Mouse (Mus musculus) embryonic facial prominence, embryonic 15.5 days (tissue): ENCODE data around the gene Smg8. TPM values are rescaled to one million over a fixed set of nuclear protein-coding genes. Genes with fewer than 3 reads are reported as not detected.
"Not testable (repeated sequence)": the region's sequence is repeated elsewhere in the genome, so short reads cannot be mapped to it uniquely, and the experiment has no call there.

Source experiments
- ATAC-seq: fragments of 200-750 bp; cut with Nextera tagmentation; 2 replicates; pipeline ENCODE4 v1.8.0; 2017; ENCODE audit warnings: low read depth, moderate TSS enrichment; ENCODE audit not compliant: insufficient number of reproducible peaks, low FRiP score, low TSS enrichment
- H3K27ac ChIP-seq: fragments of 300-500 bp; sonication (generic); replicated peaks from 2 replicates; pipeline ENCODE4 v1.5.1; 2015; ENCODE audit warnings: mild to moderate bottlenecking, inconsistent platforms
- H3K27me3 ChIP-seq: fragments of 300-500 bp; sonication (generic); 2 replicates; pipeline ENCODE4 v1.6.1; 2015; ENCODE audit warnings: inconsistent platforms
- H3K36me3 ChIP-seq: fragments of 300-500 bp; sonication (generic); 2 replicates; pipeline ENCODE4 v1.6.1; 2015; ENCODE audit warnings: mild to moderate bottlenecking, inconsistent platforms
- H3K4me1 ChIP-seq: fragments of 300-500 bp; sonication (generic); 2 replicates; pipeline ENCODE4 v1.6.1; 2015; ENCODE audit warnings: inconsistent platforms
- H3K4me2 ChIP-seq: fragments of 300-500 bp; sonication (generic); replicated peaks from 2 replicates; pipeline ENCODE4 v1.6.1; 2015; ENCODE audit warnings: mild to moderate bottlenecking, inconsistent platforms
- H3K4me3 ChIP-seq: fragments of 300-500 bp; sonication (generic); replicated peaks from 2 replicates; pipeline ENCODE4 v1.5.1; 2015; ENCODE audit warnings: mild to moderate bottlenecking, inconsistent platforms
- H3K9ac ChIP-seq: fragments of 300-500 bp; sonication (generic); 2 replicates; pipeline ENCODE4 v1.6.1; 2015; ENCODE audit warnings: inconsistent platforms
- H3K9me3 ChIP-seq: fragments of 300-500 bp; sonication (generic); replicated peaks from 2 replicates; pipeline ENCODE4 v1.6.1; 2016; ENCODE audit warnings: inconsistent platforms
- WGBS: fragments of 180-500 bp; shearing (Covaris S2); methylation state at CpG from one replicate; pipeline ENCODE4 v1.1.7; 2015; 5-methylcytosine and 5-hydroxymethylcytosine counted together
- polyA plus RNA-seq: library from polyadenylated mRNA; unstranded; fragments of >200 nt; fragmentation: Nextera tagmentation; extraction: Ambion mirVana; gene quantifications from 2 replicates; pipeline ENCODE4 v1.2.1, GENCODE M21; 2015

Smg8 gene
- polyA plus RNA-seq, 1 experiment from 2014 or later, result 19.4 TPM

DNA sequence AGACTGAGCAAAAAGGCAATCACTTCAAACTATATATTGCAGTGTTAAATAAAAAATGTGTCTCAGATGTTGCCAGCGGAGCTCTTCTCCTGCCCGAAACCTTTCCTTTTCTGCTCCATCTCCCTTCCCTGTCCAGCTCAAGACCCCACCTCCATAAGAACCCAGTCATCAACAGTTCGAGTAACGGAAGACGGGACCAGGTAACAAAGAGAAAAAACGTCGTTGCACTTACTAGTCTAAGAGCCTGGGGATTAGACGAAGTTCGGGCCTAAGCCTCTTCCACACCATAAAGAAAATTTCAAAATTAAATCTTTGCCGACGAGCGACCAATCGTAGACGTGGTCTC lies 21.8 kb upstream of the Smg8 start, which contains the start of gene Prr11:
Gene Prr11, minus strand, starts transcription at position 300 of the 346 bp plus-strand sequence.
- peaks cover 19% of the 10 kb centered on the region; the same call in 1 of the 2 replicates for H3K4me1 ChIP-seq
- peak within 1 kb of the TSS; percentile 91 for H3K4me3 ChIP-seq
- peak within 1 kb of the TSS; percentile 97 for H3K27ac ChIP-seq
- H3K9ac ChIP-seq, result peak within 1 kb of the TSS; percentile 88
- ATAC-seq, result no peak
- WGBS, result under 1% methylated on average over 14 of the region's 14 CpGs
- peak within 1 kb of the TSS; percentile 66 for H3K4me2 ChIP-seq
- no peaks in the 10 kb centered on the region for H3K27me3 ChIP-seq
- peaks cover 24% of the 10 kb centered on the region for H3K36me3 ChIP-seq
- H3K9me3 ChIP-seq, result no peaks in the 10 kb centered on the region

GRCm38 (mm10) chr11:87087142-87087541 lies 568 bp upstream of the Smg8 start:
- Histone ChIP-seq H3K9ac (no peak overlapping the region; the same call in 1 of the 2 replicates), H3K4me2 (peak overlapping the region; percentile 72), H3K27me3 (no peaks in the 10 kb centered on the region), H3K36me3 (peaks cover 35% of the 10 kb centered on the region), H3K9me3 (no peaks in the 10 kb centered on the region), H3K4me3 (peak overlapping the region; percentile 94), H3K4me1 (peaks cover 21% of the 10 kb centered on the region), H3K27ac (no peak overlapping the region)
- ATAC-seq, result no peak
- WGBS, result 70% methylated on average over 2 of the region's 2 CpGs

DNA sequence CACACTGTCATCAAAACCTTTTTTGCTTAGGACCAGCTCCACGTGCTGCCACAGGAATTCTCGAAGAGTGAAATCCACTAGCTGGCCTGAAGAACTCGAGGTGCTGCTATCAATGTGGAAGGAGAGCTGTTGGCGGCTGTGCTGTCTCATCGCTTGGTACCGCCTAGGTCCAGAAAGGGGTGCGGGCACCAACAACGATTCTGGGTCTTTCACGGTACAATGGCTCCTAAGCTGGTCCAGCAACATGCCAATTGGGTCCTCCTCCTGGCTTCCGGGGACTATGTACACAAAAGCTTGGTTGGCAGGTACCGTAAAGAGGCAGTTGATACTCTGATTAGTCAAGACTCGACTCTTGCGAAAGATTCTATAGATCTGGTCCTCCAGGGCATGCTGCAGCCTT lies 1.1 kb downstream of the Smg8 start:
- WGBS, result 86% methylated on average over 13 of the region's 13 CpGs
- H3K36me3 ChIP-seq, result peaks cover 34% of the 10 kb centered on the region

GRCm38 (mm10) chr11:87083712-87084111 lies 2.9 kb downstream of the Smg8 start:
- no peak overlapping the region for H3K4me2 ChIP-seq

More for the DNA sequence above, 1.1 kb downstream of the Smg8 start:
- H3K4me3 ChIP-seq, result peak overlapping the region; percentile 94
- peaks cover 21% of the 10 kb centered on the region for H3K4me1 ChIP-seq
- H3K4me2 ChIP-seq, result peak overlapping the region; percentile 72
- H3K9ac ChIP-seq, result no peak overlapping the region
- no peaks in the 10 kb centered on the region for H3K9me3 ChIP-seq
- no peak overlapping the region for H3K27ac ChIP-seq
- no peak for ATAC-seq
- H3K27me3 ChIP-seq, result no peaks in the 10 kb centered on the region

GRCm38 (mm10) chr11:87073866-87074440 lies 12.6 kb downstream of the Smg8 start, which contains the start of gene Gdpd1:
Gene Gdpd1 (minus strand): TSS chr11:87074062.
- Histone ChIP-seq H3K27me3 (no peaks in the 10 kb centered on the region), H3K4me1 (peaks cover 11% of the 10 kb centered on the region; the same call in 1 of the 2 replicates), H3K27ac (peak within 1 kb of the TSS; percentile 66), H3K9me3 (no peaks in the 10 kb centered on the region), H3K36me3 (peaks cover 19% of the 10 kb centered on the region), H3K4me2 (peak within 1 kb of the TSS; percentile 95), H3K9ac (peak within 1 kb of the TSS; percentile 55), H3K4me3 (peak within 1 kb of the TSS; percentile 62)
- ATAC-seq, result peak; percentile 86
- WGBS, result under 1% methylated on average over 43 of the region's 43 CpGs

More at GRCm38 (mm10) chr11:87083712-87084111, 2.9 kb downstream of the Smg8 start:
- ATAC-seq, result no peak
- WGBS, result 84% methylated on average over 1 of the region's 1 CpGs
- Histone ChIP-seq H3K4me3 (no peak overlapping the region), H3K9ac (no peak overlapping the region), H3K4me1 (peaks cover 21% of the 10 kb centered on the region), H3K27me3 (no peaks in the 10 kb centered on the region), H3K27ac (no peak overlapping the region), H3K36me3 (peaks cover 47% of the 10 kb centered on the region), H3K9me3 (no peaks in the 10 kb centered on the region)

DNA sequence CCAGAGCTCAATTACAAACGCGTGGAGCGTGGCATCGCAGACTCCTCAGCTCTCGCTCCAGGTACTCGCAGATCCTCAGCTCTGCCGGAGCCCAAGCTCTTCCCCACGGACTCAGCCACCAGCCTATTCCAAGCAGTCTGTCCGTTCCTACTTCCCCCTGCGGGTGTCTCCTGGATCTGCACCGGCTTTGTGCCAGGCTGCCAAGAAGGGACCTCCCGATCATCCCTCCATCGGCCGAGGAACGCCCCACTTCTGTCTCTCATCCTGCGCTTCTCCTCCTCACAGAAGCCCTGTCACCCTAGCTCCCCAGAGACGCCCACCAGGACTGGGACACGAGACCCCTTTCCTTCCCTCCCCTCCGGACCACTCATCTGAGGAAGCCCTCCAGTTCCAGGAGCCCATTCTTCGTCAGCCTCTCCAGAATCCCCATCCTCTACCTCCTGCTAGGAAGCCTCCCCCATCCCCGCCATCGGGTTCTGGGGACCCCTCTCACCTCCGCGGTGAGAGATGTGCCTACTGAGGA lies 13.2 kb downstream of the Smg8 start:
- Histone ChIP-seq H3K4me2 (peak overlapping the region; percentile 95), H3K9ac (peak overlapping the region; percentile 55), H3K27me3 (no peaks in the 10 kb centered on the region), H3K36me3 (peaks cover 14% of the 10 kb centered on the region), H3K27ac (peak overlapping the region; percentile 66), H3K4me3 (peak overlapping the region; percentile 62), H3K4me1 (peaks cover 11% of the 10 kb centered on the region; the same call in 1 of the 2 replicates), H3K9me3 (no peaks in the 10 kb centered on the region)
- under 1% methylated on average over 24 of the region's 24 CpGs for WGBS
- peak; percentile 49 for ATAC-seq

DNA sequence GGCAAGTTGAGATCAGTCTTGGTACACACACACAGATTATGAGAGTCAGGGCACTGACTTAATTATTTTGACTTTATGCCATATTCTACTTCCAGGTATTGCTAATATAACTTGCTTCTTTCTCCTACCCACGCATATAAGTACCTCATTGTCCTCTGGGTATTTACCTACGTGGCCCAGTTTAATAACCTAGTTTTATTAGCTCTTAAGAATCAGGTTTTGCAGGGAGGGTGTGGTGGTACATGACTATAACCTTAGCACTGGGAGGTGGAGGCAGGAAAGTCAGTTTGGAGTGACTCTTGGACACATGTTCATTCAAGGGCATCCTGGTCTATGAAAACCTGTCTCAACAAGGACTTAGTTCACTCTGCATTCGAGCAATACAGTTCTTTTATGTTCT lies 24.5 kb downstream of the Smg8 start:
- Histone ChIP-seq H3K27ac (0 out of 2 replicates have a peak overlapping the region, but pooled peaks have one; percentile 0), H3K9ac (no peak overlapping the region), H3K9me3 (no peaks in the 10 kb centered on the region), H3K4me1 (no peaks in the 10 kb centered on the region), H3K4me3 (no peak overlapping the region), H3K27me3 (no peaks in the 10 kb centered on the region), H3K4me2 (no peak overlapping the region), H3K36me3 (no peaks in the 10 kb centered on the region)
- 65% methylated on average over 3 of the region's 3 CpGs for WGBS
- no peak for ATAC-seq

DNA sequence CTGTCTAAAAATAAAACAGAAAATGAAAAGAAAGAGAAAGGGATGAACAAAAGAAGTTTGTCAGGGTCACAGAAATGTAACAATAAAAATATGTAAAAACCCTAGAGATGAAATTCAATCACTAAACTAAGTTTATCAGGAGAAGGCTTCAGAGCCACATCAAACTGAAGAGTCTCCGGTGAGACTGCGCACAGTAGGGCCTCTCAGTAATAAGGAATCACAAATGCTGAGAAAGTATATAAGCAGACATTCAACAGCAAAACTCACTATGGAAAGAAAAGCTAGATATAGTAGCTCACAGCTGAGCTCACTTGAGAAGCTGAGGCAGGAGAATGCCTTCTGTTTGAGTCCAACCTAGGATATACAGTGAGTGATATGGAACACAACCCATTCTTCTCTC lies 26.2 kb downstream of the Smg8 start:
- H3K4me1 ChIP-seq, result no peaks in the 10 kb centered on the region
- no peaks in the 10 kb centered on the region for H3K36me3 ChIP-seq
- no peak overlapping the region for H3K27ac ChIP-seq
- no peak overlapping the region for H3K4me3 ChIP-seq
- no peaks in the 10 kb centered on the region for H3K9me3 ChIP-seq
- no peak overlapping the region for H3K9ac ChIP-seq
- no peak overlapping the region for H3K4me2 ChIP-seq
- no peaks in the 10 kb centered on the region for H3K27me3 ChIP-seq
- 97% methylated on average over 2 of the region's 2 CpGs for WGBS
- ATAC-seq, result no peak

DNA sequence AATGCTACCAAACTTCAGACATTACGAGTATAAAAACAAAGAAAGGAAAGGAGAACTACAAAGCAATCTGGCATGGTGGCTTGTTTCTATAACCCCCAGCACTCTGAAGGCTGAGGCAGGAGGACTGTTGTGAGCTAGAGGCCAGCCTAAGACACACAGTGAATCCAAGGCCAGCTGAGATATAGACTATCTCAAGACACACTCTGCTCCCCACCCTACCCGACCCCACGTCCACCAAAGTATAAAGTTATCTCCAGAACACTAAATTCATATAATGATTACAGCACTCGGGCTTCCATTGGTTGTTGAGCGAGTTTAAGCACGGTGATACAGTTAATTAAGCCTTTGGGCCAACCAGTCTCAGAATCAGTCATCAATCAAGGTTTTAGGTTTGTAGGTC lies 30.3 kb downstream of the Smg8 start:
- no peak overlapping the region for H3K4me3 ChIP-seq
- H3K27me3 ChIP-seq, result no peaks in the 10 kb centered on the region
- WGBS, result 83% methylated on average over 6 of the region's 6 CpGs
- no peaks in the 10 kb centered on the region for H3K4me1 ChIP-seq
- no peak overlapping the region for H3K4me2 ChIP-seq
- H3K27ac ChIP-seq, result no peak overlapping the region
- no peak for ATAC-seq
- H3K9me3 ChIP-seq, result no peaks in the 10 kb centered on the region
- H3K36me3 ChIP-seq, result no peaks in the 10 kb centered on the region
- no peak overlapping the region for H3K9ac ChIP-seq

DNA sequence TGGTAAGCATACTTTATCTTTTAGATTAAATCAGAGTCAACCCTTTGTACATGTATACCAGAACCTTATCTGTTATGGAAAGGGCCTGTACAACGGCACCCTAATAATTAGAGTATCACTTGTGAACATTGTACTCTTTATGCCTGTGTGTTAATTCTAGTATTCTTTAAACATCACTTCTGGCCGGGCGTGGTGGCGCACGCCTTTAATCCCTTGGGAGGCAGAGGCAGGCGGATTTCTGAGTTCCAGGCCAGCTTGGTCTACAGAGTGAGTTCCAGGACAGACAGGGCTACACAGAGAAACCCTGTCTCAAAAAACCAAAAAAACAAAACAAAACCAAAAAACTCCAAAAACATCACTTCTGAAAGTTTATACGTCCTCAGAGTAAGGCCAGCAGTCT lies 37.7 kb downstream of the Smg8 start:
- not testable (repeated sequence) for ATAC-seq, H3K4me1 ChIP-seq, H3K27ac ChIP-seq, H3K4me3 ChIP-seq, H3K9me3 ChIP-seq, H3K9ac ChIP-seq, H3K36me3 ChIP-seq, H3K4me2 ChIP-seq, H3K27me3 ChIP-seq
- 89% methylated on average over 7 of the region's 7 CpGs for WGBS

GRCm38 (mm10) chr11:87046968-87047367 lies 39.6 kb downstream of the Smg8 start:
- WGBS, result 89% methylated on average over 5 of the region's 5 CpGs
- H3K36me3 ChIP-seq, result peaks cover 4% of the 10 kb centered on the region; the same call in 1 of the 2 replicates
- H3K27ac ChIP-seq, result no peak overlapping the region
- H3K4me2 ChIP-seq, result no peak overlapping the region
- ATAC-seq, result no peak
- H3K9ac ChIP-seq, result no peak overlapping the region
- no peaks in the 10 kb centered on the region for H3K4me1 ChIP-seq
- H3K9me3 ChIP-seq, result no peaks in the 10 kb centered on the region
- H3K4me3 ChIP-seq, result no peak overlapping the region
- no peaks in the 10 kb centered on the region for H3K27me3 ChIP-seq

DNA sequence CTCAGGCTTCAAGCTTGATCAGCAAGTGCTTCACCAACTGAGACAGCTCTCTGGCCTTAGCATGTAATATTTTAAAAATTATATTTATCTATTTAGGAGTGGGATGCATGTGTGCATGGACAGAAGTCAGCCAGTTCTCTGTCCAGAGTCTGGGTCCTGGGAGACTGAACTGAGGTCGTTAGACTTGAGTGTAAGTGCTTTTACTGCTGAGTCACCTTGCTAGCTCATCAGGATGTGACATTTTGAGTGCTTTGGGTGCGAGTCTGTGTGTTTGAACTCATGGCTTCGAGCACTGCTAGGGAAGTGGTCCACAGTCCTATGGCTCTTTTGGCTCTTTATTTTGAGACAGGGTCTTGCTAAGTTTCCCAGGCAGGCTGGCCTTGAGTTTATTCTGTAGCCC lies 43.5 kb downstream of the Smg8 start:
- Histone ChIP-seq H3K9ac (no peak overlapping the region), H3K27ac (no peak overlapping the region), H3K4me2 (no peak overlapping the region), H3K4me3 (no peak overlapping the region), H3K36me3 (peaks cover 4% of the 10 kb centered on the region; the same call in 1 of the 2 replicates), H3K9me3 (no peaks in the 10 kb centered on the region), H3K27me3 (no peaks in the 10 kb centered on the region), H3K4me1 (no peaks in the 10 kb centered on the region)
- WGBS, result 80% methylated on average over 3 of the region's 3 CpGs
- no peak for ATAC-seq
